Mouse (Mus musculus) limb, embryonic 11.5 days (tissue): ENCODE measurements at regions not wholly inside any gene's neighbourhood (a gene's known extent, or its start where the extent isn't known, plus 50 kb on each side); places are given as distances from the start of the nearest gene placed in this dataset.

Source experiments
- ATAC-seq: fragments of 200-750 bp; cut with Nextera tagmentation; 2 replicates; pipeline ENCODE4 v1.8.0; 2017; ENCODE audit warnings: low read depth; ENCODE audit not compliant: insufficient number of reproducible peaks, low FRiP score, low TSS enrichment
- DNase-seq: peaks from one replicate; pipeline ENCODE4 v3.0.0-alpha.2; 2015; ENCODE audit warnings: low spot score
- H3K27ac ChIP-seq: fragments of 300-500 bp; sonication (generic); replicated peaks from 2 replicates; pipeline ENCODE4 v1.5.1; 2014; ENCODE audit warnings: low read depth, mild to moderate bottlenecking, low read length
- H3K27me3 ChIP-seq: fragments of 300-500 bp; sonication (generic); 2 replicates; pipeline ENCODE4 v1.6.1; 2014; ENCODE audit warnings: mild to moderate bottlenecking, low read length, mixed read lengths; ENCODE audit not compliant: control insufficient read depth, insufficient read depth
- H3K36me3 ChIP-seq: fragments of 300-500 bp; sonication (generic); 2 replicates; pipeline ENCODE4 v1.6.1; 2014; ENCODE audit warnings: mild to moderate bottlenecking, low read length, moderate library complexity, mixed read lengths; ENCODE audit not compliant: control insufficient read depth, insufficient read depth
- H3K4me1 ChIP-seq: fragments of 300-500 bp; sonication (generic); 2 replicates; pipeline ENCODE4 v1.6.1; 2014; ENCODE audit warnings: low read length, mixed read lengths; ENCODE audit not compliant: control insufficient read depth, insufficient read depth
- H3K4me2 ChIP-seq: fragments of 300-500 bp; sonication (generic); 2 replicates; pipeline ENCODE4 v1.6.1; 2014; ENCODE audit warnings: low read depth, mild to moderate bottlenecking, moderate library complexity; ENCODE audit not compliant: severe bottlenecking
- H3K4me3 ChIP-seq: fragments of 300-500 bp; sonication (generic); 2 replicates; pipeline ENCODE4 v1.5.1; 2014; ENCODE audit warnings: low read depth, low read length
- H3K9ac ChIP-seq: fragments of 300-500 bp; sonication (generic); 2 replicates; pipeline ENCODE4 v1.6.1; 2014; ENCODE audit warnings: mild to moderate bottlenecking, low read length
- H3K9me3 ChIP-seq: fragments of 300-500 bp; sonication (generic); 2 replicates; pipeline ENCODE4 v1.6.1; 2016; ENCODE audit warnings: low read length; ENCODE audit not compliant: control insufficient read depth
- WGBS: fragments of 180-500 bp; shearing (Covaris S2); extraction: QIAGEN DNeasy Blood & Tissue Kit; methylation state at CpG from one replicate; pipeline ENCODE4 v1.1.7; 2014; 5-methylcytosine and 5-hydroxymethylcytosine counted together

DNA sequence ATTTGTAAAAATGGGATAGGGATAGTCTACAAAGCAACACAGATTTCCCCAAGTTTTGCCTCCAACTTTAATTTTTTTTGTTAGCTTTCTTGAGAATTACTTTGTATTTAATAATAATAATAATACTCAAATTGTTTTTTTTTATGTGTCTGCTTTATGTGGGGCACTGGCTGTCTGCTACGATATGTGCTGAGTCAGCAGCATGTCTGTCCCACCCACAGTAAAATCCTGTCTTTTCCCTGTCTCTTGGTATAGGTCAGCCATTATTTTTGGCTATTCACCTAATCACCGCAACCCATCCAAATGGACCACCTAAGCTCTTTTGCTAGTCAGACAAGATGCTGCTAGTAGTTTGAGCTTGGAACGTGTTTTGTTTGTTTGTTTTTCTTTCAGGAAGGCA, 473.0 kb downstream of the Hs3st4 start:
- no peak overlapping the region for H3K4me2 ChIP-seq
- no peaks in the 10 kb centered on the region for H3K4me1 ChIP-seq
- no peak overlapping the region for H3K27ac ChIP-seq
- H3K27me3 ChIP-seq, result no peaks in the 10 kb centered on the region
- H3K9ac ChIP-seq, result no peak overlapping the region
- DNase-seq (no peak), ATAC-seq (no peak)
- H3K36me3 ChIP-seq, result no peaks in the 10 kb centered on the region
- H3K4me3 ChIP-seq, result no peak overlapping the region
- WGBS, result 79% methylated on average over 3 of the region's 3 CpGs
- H3K9me3 ChIP-seq, result no peaks in the 10 kb centered on the region

DNA sequence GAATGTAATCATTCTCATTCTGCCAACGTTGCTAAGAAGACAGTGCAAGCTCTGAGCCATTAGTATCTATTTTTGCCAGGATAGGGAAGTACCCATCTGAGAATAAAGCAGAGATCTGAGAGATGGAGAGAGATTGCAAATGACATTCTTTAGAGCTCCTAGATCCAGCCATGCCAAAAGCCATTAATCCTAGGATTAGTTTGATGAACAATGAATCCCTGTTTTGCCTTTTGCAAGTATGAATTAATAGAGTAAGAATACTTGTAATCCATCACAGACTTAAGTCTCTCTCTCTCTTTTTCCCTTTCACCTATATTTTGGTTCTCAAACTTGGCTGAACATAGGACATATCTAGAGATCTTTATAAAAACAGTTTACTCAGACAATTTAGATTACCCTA, 504.7 kb downstream of the Hs3st4 start:
- ATAC-seq (no peak), DNase-seq (no peak)
- H3K27ac ChIP-seq, result no peak overlapping the region
- H3K4me3 ChIP-seq, result no peak overlapping the region
- H3K4me2 ChIP-seq, result no peak overlapping the region
- H3K9ac ChIP-seq, result no peak overlapping the region
- H3K27me3 ChIP-seq, result no peaks in the 10 kb centered on the region
- no peaks in the 10 kb centered on the region for H3K9me3 ChIP-seq
- no peaks in the 10 kb centered on the region for H3K4me1 ChIP-seq
- WGBS, result 74% methylated on average over 1 of the region's 1 CpGs
- H3K36me3 ChIP-seq, result no peaks in the 10 kb centered on the region

DNA sequence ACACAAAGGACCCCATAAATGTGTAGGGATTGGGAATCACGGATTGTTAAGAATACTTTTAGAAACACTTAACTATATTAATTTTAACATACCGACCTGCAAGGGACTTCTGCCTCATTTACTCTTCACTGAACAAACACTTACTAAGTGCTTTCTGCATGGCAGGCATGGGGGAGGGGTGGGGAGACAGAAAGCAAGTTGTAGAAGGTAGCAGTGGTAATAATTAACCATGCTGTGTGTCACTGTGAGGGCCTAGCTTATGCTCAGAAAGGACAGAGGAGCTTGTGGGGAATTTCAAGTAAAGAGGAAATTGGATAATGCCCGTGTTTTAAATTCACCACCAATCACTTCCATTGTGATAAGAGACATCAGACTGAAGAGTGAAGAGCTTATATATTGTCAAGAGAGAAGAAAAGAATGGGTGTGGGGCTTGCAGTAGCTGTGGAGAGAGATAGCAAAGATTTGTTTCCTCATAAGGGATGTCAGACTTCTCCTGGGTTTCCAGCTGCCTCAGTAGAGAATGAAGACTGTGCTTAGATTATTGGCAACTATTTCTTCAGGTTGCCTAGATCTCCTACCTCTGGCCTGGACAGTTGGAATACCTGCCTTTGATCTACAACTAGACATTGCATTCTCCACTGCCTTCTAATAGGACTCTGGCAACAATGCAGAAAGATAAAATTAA, 508.6 kb downstream of the Hs3st4 start:
- Histone ChIP-seq H3K9ac (no peak overlapping the region), H3K27ac (no peak overlapping the region), H3K4me3 (no peak overlapping the region), H3K9me3 (no peaks in the 10 kb centered on the region), H3K27me3 (no peaks in the 10 kb centered on the region), H3K4me2 (no peak overlapping the region), H3K36me3 (no peaks in the 10 kb centered on the region), H3K4me1 (no peaks in the 10 kb centered on the region)
- 74% methylated on average over 3 of the region's 3 CpGs for WGBS
- no peak for DNase-seq
- ATAC-seq, result no peak

DNA sequence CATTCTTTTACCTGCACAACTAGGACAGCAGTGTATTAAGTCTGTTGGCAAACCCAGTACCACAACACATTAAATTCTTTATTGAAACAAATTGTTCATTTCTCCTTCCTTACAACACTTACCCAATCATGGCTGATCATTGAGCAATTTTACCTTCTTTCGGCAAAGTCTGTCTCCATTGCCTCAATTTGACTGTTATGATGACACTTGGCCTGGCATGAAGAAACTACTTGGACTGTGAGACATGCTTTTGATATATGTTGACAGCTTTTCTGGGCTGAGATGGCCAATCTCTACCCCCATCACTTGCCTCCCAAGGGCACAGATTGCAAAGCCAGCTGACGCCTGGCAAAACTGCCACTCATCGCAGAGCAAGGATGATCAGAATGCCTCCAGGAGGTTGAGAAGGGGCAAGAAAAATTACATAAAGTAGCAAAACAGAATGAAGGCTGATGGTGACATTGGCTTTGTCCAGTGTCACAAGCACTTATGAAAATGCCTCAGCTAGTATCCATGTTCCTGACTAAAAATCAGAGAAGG, 509.3 kb downstream of the Hs3st4 start:
- H3K9me3 ChIP-seq, result no peaks in the 10 kb centered on the region
- H3K27me3 ChIP-seq, result no peaks in the 10 kb centered on the region
- DNase-seq (no peak), ATAC-seq (no peak)
- H3K36me3 ChIP-seq, result no peaks in the 10 kb centered on the region
- no peak overlapping the region for H3K27ac ChIP-seq
- no peak overlapping the region for H3K4me2 ChIP-seq
- no peaks in the 10 kb centered on the region for H3K4me1 ChIP-seq
- WGBS, result 95% methylated on average over 3 of the region's 3 CpGs
- H3K9ac ChIP-seq, result no peak overlapping the region
- no peak overlapping the region for H3K4me3 ChIP-seq

DNA sequence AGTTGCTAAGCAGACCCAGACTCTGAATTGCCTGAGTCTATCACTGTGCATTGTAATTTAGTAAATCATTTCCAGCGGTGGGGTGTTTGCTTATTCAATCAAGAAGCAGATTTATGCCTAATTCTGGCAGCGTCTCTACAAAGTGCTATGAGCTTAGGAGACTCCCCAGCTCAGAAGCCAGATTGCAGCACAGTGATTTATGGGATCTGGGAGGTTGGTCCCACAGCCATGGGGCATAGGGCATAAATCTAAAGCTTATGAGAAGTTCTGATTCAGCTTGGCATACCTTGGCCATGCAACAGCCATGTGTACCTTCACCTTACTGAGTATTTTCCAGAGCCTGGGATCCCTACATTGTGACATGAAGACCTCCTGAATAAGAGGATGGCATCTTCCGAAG, 518.0 kb downstream of the Hs3st4 start:
- no peak overlapping the region for H3K4me3 ChIP-seq
- no peak overlapping the region for H3K9ac ChIP-seq
- ATAC-seq (no peak), DNase-seq (no peak)
- H3K4me1 ChIP-seq, result no peaks in the 10 kb centered on the region
- H3K9me3 ChIP-seq, result no peaks in the 10 kb centered on the region
- no peak overlapping the region for H3K4me2 ChIP-seq
- H3K36me3 ChIP-seq, result no peaks in the 10 kb centered on the region
- 62% methylated on average over 3 of the region's 3 CpGs for WGBS
- no peak overlapping the region for H3K27ac ChIP-seq
- no peaks in the 10 kb centered on the region for H3K27me3 ChIP-seq

DNA sequence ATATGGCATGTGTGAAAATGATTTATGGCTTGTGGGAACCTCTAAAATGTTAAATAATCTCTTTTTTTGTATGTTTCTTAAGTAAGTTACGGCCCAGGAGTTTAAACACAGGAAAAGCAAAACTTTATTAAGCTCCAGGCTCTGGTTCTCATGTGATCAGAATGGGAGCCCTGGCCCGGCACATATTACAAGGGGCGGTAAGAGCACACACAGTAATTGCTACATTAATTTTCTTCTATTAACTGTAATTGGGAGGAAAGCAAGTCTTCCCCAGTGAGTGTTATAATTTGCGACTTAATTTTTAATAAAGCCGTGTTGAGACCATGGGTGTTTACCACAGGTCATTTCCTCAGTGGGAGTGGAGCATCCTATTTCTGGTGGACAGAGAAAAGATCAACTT, 520.1 kb downstream of the Hs3st4 start:
- ATAC-seq (no peak), DNase-seq (no peak)
- H3K4me1 ChIP-seq, result no peaks in the 10 kb centered on the region
- H3K4me2 ChIP-seq, result no peak overlapping the region
- no peak overlapping the region for H3K27ac ChIP-seq
- no peak overlapping the region for H3K4me3 ChIP-seq
- H3K27me3 ChIP-seq, result no peaks in the 10 kb centered on the region
- no peaks in the 10 kb centered on the region for H3K36me3 ChIP-seq
- H3K9ac ChIP-seq, result no peak overlapping the region
- WGBS, result 78% methylated on average over 5 of the region's 5 CpGs
- H3K9me3 ChIP-seq, result no peaks in the 10 kb centered on the region

DNA sequence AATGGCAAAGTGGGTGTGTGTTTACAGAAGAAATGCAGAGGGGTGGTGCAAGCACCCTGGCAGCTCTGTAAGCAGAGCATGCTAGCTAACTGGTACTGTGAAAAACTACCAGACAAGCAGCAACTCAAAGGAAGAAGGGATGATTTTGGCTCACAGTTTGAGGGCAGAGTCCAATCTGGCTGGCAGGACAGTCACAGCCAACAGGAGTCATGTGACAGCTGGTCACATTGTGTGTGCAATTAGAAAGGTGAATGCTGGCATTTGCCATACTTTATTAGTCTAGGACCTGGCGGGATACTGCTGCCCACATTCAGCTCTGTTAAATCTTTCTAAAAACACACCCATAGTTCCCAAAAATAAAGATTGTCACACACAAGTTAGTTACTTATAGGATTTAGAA, 566.4 kb downstream of the Hs3st4 start:
- Histone ChIP-seq H3K27ac (no peak overlapping the region), H3K9me3 (no peaks in the 10 kb centered on the region), H3K4me3 (no peak overlapping the region), H3K27me3 (no peaks in the 10 kb centered on the region), H3K4me1 (no peaks in the 10 kb centered on the region), H3K4me2 (no peak overlapping the region), H3K9ac (no peak overlapping the region), H3K36me3 (no peaks in the 10 kb centered on the region)
- no peak for ATAC-seq
- DNase-seq, result no peak
- 80% methylated on average over 1 of the region's 1 CpGs for WGBS

DNA sequence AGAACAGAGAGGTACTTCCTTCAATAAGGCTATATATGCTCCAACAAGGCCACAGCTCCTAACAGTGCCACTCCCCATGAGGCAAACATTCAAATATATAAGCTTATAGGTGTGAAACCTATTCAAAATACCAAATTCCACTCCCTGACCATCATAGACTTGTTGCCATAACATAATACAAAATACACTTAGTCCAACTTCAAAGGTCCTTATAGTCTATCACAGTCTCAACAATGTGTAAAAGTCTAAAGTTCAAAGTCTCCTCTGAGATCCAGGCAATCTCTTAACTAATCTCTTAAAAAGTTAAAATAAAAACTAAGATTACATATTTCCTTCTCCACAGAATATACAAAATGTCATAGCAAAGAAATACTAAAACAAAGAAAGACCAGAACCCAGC, 574.5 kb downstream of the Hs3st4 start:
- DNase-seq (no peak), ATAC-seq (no peak)
- H3K9me3 ChIP-seq, result no peaks in the 10 kb centered on the region
- no peaks in the 10 kb centered on the region for H3K27me3 ChIP-seq
- H3K27ac ChIP-seq, result no peak overlapping the region
- H3K4me3 ChIP-seq, result no peak overlapping the region
- no peaks in the 10 kb centered on the region for H3K4me1 ChIP-seq
- no peaks in the 10 kb centered on the region for H3K36me3 ChIP-seq
- H3K9ac ChIP-seq, result no peak overlapping the region
- H3K4me2 ChIP-seq, result no peak overlapping the region

DNA sequence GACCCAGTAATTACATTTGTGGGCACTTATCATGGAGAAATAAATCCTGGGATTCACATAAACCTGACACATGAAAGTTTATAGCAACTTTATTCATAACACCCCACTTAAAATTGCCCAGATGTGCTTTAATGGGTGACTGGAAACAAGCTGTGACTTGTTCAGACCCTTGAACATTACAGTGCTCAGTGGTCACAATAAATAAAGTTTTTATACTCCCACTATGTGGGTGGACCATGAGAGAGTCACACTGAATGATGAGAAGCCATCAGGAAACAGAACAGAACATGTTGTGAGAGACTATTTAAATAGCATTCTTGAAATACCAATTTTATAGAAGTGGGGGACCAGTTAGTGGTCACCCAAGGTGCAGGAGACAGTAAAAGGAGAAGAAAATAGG, 588.1 kb downstream of the Hs3st4 start:
- H3K27me3 ChIP-seq, result no peaks in the 10 kb centered on the region
- ATAC-seq, result no peak

More for the DNA sequence above, 588.1 kb downstream of the Hs3st4 start:
- no peaks in the 10 kb centered on the region for H3K9me3 ChIP-seq
- H3K36me3 ChIP-seq, result no peaks in the 10 kb centered on the region
- H3K4me3 ChIP-seq, result no peak overlapping the region
- H3K27ac ChIP-seq, result no peak overlapping the region
- no peak overlapping the region for H3K4me2 ChIP-seq
- no peak overlapping the region for H3K9ac ChIP-seq
- DNase-seq, result no peak
- no peaks in the 10 kb centered on the region for H3K4me1 ChIP-seq
